Mouse (Mus musculus) lung, postnatal 0 days (tissue): ENCODE measurements around the gene Tbx4. TPM values are rescaled to one million over a fixed set of nuclear protein-coding genes. Genes with fewer than 3 reads are reported as not detected.

ENCODE experiments used
- ATAC-seq: fragments of 200-750 bp; cut with Nextera tagmentation; 2 replicates; pipeline ENCODE4 v1.8.0; 2017; ENCODE audit warnings: moderate library complexity
- DNase-seq: peaks from one replicate; pipeline ENCODE4 v3.0.0-alpha.2; 2016; ENCODE audit warnings: low spot score
- H3K27ac ChIP-seq: fragments of 300-500 bp; sonication (generic); 2 replicates; pipeline ENCODE4 v1.5.1; 2014; ENCODE audit warnings: antibody characterized with exemption, mild to moderate bottlenecking, low read length, mixed read lengths
- H3K27me3 ChIP-seq: fragments of 300-500 bp; sonication (generic); replicated peaks from 2 replicates; pipeline ENCODE4 v1.6.1; 2014; ENCODE audit warnings: low read length, mixed read lengths; ENCODE audit not compliant: insufficient read depth
- H3K36me3 ChIP-seq: fragments of 300-500 bp; sonication (generic); 2 replicates; pipeline ENCODE4 v1.6.1; 2014; ENCODE audit warnings: low read length, mixed read lengths; ENCODE audit not compliant: insufficient read depth
- H3K4me1 ChIP-seq: fragments of 300-500 bp; sonication (generic); 2 replicates; pipeline ENCODE4 v1.6.1; 2014; ENCODE audit warnings: antibody characterized with exemption, low read depth, low read length, mixed read lengths; ENCODE audit not compliant: insufficient read depth
- H3K4me2 ChIP-seq: fragments of 300-500 bp; sonication (generic); replicated peaks from 2 replicates; pipeline ENCODE4 v1.6.1; 2014; ENCODE audit warnings: low read depth, mild to moderate bottlenecking, low read length, moderate library complexity, mixed read lengths
- H3K4me3 ChIP-seq: fragments of 300-500 bp; sonication (generic); 2 replicates; pipeline ENCODE4 v1.5.1; 2014; ENCODE audit warnings: low read depth, low read length
- H3K9ac ChIP-seq: fragments of 300-500 bp; sonication (generic); replicated peaks from 2 replicates; pipeline ENCODE4 v1.6.1; 2014; ENCODE audit warnings: low read depth, mild to moderate bottlenecking
- H3K9me3 ChIP-seq: fragments of 300-500 bp; sonication (generic); 2 replicates; pipeline ENCODE4 v1.6.1; 2016; ENCODE audit warnings: low read length, mixed read lengths
- CTCF ChIP-seq: IDR thresholded peaks from 2 replicates; pipeline ENCODE4 v1.5.1; 2016; ENCODE audit warnings: antibody characterized with exemption, mild to moderate bottlenecking
- EP300 ChIP-seq: IDR thresholded peaks from 2 replicates; pipeline ENCODE4 v1.6.1; 2016; ENCODE audit warnings: antibody characterized with exemption, mild to moderate bottlenecking, control low read depth
- WGBS: fragments of 180-500 bp; shearing (Covaris S2); extraction: QIAGEN DNeasy Blood & Tissue Kit; methylation state at CpG from one replicate; pipeline ENCODE4 v1.1.7; 2014; 5-methylcytosine and 5-hydroxymethylcytosine counted together
- polyA plus RNA-seq: library from polyadenylated mRNA; unstranded; fragments of >200 nt; fragmentation: Nextera tagmentation; extraction: Ambion mirVana; gene quantifications from 2 replicates; pipeline ENCODE4 v1.2.1, GENCODE M21; 2015

Tbx4 gene
- polyA plus RNA-seq, 1 experiment from 2014 or later = 48.5 TPM

DNA sequence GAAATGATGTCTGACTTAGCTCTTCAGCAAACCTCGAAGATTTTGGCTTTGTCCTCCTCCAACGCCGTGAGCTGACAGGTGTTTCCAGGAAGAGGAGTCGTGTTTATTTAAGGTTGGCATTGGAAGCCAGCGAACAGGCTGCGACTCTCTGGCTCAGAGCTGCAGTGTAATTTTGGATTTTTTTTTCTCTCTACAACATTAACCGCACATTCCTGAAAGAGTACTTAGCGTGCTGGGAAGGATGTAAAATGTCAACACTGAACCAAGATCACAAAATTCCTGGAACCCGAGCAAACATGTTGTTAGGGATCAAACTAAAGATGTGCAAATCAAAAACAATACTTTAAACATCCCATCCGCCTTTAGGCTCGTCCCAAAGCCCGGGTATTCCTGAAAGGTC is 69.4 kb downstream of the Tbx4 start:
- no peaks in the 10 kb centered on the region for H3K27me3 ChIP-seq
- no peaks in the 10 kb centered on the region for H3K9me3 ChIP-seq
- 10% methylated on average over 12 of the region's 12 CpGs for WGBS
- 0 out of 2 replicates have a peak overlapping the region, but pooled peaks have one; percentile 11 for H3K4me2 ChIP-seq
- DNase-seq (peak; percentile 57), ATAC-seq (peak; percentile 61)
- no peak overlapping the region for H3K27ac ChIP-seq
- H3K9ac ChIP-seq = no peak overlapping the region
- H3K4me1 ChIP-seq = peaks cover 11% of the 10 kb centered on the region; the same call in 1 of the 2 replicates
- H3K4me3 ChIP-seq = no peak overlapping the region
- TF ChIP-seq CTCF (no peak), EP300 (peak; percentile 70; the same call in 1 of the 2 replicates)
- no peaks in the 10 kb centered on the region for H3K36me3 ChIP-seq

DNA sequence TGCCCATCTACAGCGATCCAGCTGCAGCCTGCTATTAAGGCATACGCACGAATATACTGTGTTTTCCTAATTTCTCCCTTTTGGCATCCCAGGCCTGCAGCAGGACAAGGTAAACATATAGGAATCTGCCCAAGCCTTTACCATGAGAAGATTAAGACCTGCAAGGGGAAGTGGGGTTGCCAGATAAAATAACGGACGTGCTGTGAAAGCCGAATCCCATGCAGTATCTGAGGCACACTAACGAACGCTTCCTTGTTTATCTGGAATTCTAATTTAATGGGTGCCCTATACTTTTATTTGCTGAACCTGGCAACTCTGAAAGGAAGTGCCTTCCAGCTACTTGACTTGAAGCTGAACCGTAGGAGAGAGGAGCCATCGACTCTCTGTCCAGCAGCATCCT is 70.2 kb downstream of the Tbx4 start:
- H3K4me2 ChIP-seq = no peak overlapping the region
- no peaks in the 10 kb centered on the region for H3K27me3 ChIP-seq
- H3K36me3 ChIP-seq = no peaks in the 10 kb centered on the region
- no peak for ATAC-seq
- peaks cover 11% of the 10 kb centered on the region; the same call in 1 of the 2 replicates for H3K4me1 ChIP-seq
- no peaks in the 10 kb centered on the region for H3K9me3 ChIP-seq
- no peak overlapping the region for H3K9ac ChIP-seq
- DNase-seq = no peak
- H3K4me3 ChIP-seq = no peak overlapping the region
- 66% methylated on average over 10 of the region's 10 CpGs for WGBS
- TF ChIP-seq CTCF (no peak), EP300 (no peak)
- no peak overlapping the region for H3K27ac ChIP-seq

DNA sequence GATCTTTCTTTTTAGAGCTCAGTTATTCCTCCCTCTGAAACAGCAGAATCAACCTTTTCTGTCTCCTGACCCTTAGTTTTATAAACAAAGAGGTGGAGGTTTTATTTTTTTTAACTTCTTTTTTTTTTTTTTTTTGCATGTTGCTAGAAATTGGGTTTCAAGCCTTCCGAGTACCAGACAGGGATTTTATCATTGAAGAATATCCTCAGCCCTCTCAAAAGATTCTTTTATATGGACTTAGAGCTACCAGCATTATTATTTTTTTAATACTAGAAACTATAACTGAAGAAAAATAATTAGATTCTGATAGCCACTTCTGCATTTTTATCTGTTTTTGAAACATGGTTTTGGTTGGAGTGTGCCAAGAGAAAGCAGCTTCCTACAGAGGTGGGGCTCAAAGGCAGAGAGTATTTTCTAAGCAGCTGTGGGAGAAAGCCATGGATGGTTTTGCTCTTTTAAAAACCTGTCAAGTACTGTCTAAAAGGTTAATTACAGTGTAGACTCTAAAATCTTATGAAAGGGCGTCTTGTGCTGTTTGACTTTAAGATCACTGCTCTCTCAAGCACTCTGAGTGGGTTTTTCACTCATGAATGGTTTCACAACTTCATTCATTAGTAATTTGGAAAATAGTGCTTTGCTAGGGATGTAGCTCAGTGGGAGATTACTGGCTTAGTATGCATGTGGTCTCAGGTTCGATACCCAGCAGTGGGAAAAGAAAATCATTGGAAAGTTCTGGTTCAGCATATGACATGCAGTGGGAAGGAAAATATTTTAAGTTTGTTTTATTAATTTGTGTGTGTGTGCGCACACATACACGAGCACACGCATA is 70.9 kb downstream of the Tbx4 start:
- H3K27ac ChIP-seq = no peak overlapping the region
- H3K4me2 ChIP-seq = no peak overlapping the region
- H3K4me1 ChIP-seq = peaks cover 11% of the 10 kb centered on the region; the same call in 1 of the 2 replicates
- no peaks in the 10 kb centered on the region for H3K36me3 ChIP-seq
- ATAC-seq (no peak), DNase-seq (no peak)
- no peaks in the 10 kb centered on the region for H3K27me3 ChIP-seq
- 86% methylated on average over 6 of the region's 6 CpGs for WGBS
- no peak overlapping the region for H3K4me3 ChIP-seq
- H3K9me3 ChIP-seq = no peaks in the 10 kb centered on the region
- no peak for TF ChIP-seq EP300
- no peak for TF ChIP-seq CTCF
- H3K9ac ChIP-seq = no peak overlapping the region

DNA sequence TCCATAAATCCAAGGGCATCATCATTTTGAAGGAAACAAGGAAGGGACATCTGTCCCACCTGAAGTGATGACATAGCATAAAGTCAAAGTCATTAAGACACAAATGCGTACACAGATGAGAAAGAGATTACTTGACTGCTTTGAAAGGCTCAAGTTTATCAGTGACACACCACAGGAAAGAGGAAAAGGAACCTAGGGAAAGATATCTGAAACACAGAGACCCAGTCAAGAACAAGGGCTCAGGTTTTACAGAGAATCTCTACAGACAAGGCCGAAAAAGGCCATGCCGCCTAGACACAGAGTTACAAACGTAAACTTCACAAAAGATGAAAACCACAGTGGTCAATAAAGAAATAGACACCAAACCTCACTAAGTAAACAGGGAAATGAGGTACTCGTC is 73.6 kb downstream of the Tbx4 start:
- TF ChIP-seq CTCF (no peak), EP300 (no peak)
- Histone ChIP-seq H3K27me3 (no peaks in the 10 kb centered on the region), H3K4me3 (no peak overlapping the region), H3K9ac (no peak overlapping the region), H3K36me3 (no peaks in the 10 kb centered on the region), H3K27ac (no peak overlapping the region), H3K4me1 (peaks cover 11% of the 10 kb centered on the region; the same call in 1 of the 2 replicates), H3K4me2 (no peak overlapping the region), H3K9me3 (no peaks in the 10 kb centered on the region)
- no peak for DNase-seq
- 80% methylated on average over 5 of the region's 5 CpGs for WGBS
- ATAC-seq = no peak

DNA sequence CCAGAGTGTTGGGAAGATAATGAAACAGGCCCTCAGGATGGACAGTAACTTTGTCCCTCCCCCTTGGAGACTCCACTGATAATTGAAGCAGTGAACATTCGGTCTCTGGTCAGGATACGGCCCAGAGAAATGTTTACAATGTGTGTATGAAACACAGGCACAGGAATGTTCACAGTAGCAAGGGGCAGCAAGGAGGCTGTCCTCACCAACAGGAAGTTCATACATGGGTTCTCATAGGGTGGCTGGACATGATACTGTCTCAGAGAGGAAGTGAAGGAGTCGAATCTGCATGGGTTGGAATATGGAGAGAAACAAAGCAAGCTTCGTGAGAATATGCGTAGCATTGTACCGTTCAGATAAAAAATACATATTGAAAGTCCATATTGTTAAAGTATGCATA is 74.1 kb downstream of the Tbx4 start:
- H3K4me3 ChIP-seq = no peak overlapping the region
- DNase-seq (peak; percentile 35), ATAC-seq (peak; percentile 50; the same call in 1 of the 2 replicates)
- no peak overlapping the region for H3K27ac ChIP-seq
- no peaks in the 10 kb centered on the region for H3K36me3 ChIP-seq
- no peak overlapping the region for H3K9ac ChIP-seq
- 62% methylated on average over 6 of the region's 6 CpGs for WGBS
- H3K9me3 ChIP-seq = no peaks in the 10 kb centered on the region
- no peak for TF ChIP-seq EP300
- peaks cover 8% of the 10 kb centered on the region; the same call in 1 of the 2 replicates for H3K4me1 ChIP-seq
- no peaks in the 10 kb centered on the region for H3K27me3 ChIP-seq
- H3K4me2 ChIP-seq = no peak overlapping the region

DNA sequence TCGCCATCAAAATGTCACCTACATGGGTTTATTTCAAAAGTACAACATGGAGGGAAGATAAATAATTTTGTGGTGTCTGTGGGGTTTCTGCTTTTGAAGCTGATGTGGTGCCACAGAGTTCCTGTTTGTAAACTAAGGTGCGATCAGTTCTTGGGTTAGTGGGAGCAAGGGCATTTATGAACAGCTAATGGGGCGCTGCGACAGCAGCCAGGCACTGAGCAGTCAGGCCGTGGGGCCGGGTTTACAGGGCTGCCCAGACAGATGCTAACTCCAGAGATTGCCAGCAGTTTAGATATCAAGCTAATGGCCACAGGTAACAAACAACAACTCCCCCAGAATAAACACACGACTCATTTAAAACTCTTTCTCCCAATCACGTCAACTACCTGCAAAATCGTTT is 75.3 kb downstream of the Tbx4 start:
- H3K9ac ChIP-seq = no peak overlapping the region
- no peak overlapping the region for H3K27ac ChIP-seq
- H3K27me3 ChIP-seq = no peaks in the 10 kb centered on the region
- H3K36me3 ChIP-seq = no peaks in the 10 kb centered on the region
- TF ChIP-seq CTCF (no peak), EP300 (no peak)
- H3K4me3 ChIP-seq = no peak overlapping the region
- H3K9me3 ChIP-seq = no peaks in the 10 kb centered on the region
- H3K4me2 ChIP-seq = no peak overlapping the region
- no peak for ATAC-seq
- DNase-seq = no peak
- WGBS = 47% methylated on average over 9 of the region's 9 CpGs
- H3K4me1 ChIP-seq = no peaks in the 10 kb centered on the region

Other genes starting within 250 kb of the Tbx4 start
- gene Tbx2, start 53.9 kb upstream of the Tbx4 start, polyA plus RNA-seq = 43.6 and 49.6 TPM in 2 replicates
- not detected in 2 replicates for gene Gm11444, start 36.1 kb upstream of the Tbx4 start, polyA plus RNA-seq